Mouse (Mus musculus) liver, embryonic 14.5 days (tissue): ENCODE measurements around the gene Gtse1. TPM values are rescaled to one million over a fixed set of nuclear protein-coding genes. Genes with fewer than 3 reads are reported as not detected.
A peak's percentile ranks its signal among the peaks of the same experiment; 100 is the strongest.
"Not testable (repeated sequence)": the region's sequence is repeated elsewhere in the genome, so short reads cannot be mapped to it uniquely, and the experiment has no call there.

Experiments
- ATAC-seq: fragments of 200-750 bp; cut with Nextera tagmentation; 2 replicates; pipeline ENCODE4 v1.8.0; 2017; ENCODE audit warnings: moderate number of reproducible peaks, mild to moderate bottlenecking, moderate library complexity; ENCODE audit not compliant: insufficient read depth
- DNase-seq, 3 experiments: peaks; one replicate each; pipeline ENCODE4 v3.0.0-alpha.2; 2012 to 2013; ENCODE audit warnings: low read depth in 3 of 3, low spot score in 3 of 3
- H3K27ac ChIP-seq: fragments of 300-500 bp; sonication (generic); 2 replicates; pipeline ENCODE4 v1.5.1; 2014; ENCODE audit warnings: moderate library complexity, mild to moderate bottlenecking, control low read depth, inconsistent platforms
- H3K27me3 ChIP-seq: fragments of 300-500 bp; sonication (generic); 2 replicates; pipeline ENCODE4 v1.6.1; 2014; ENCODE audit warnings: mild to moderate bottlenecking, low read length, moderate library complexity; ENCODE audit not compliant: control insufficient read depth, insufficient read depth
- H3K36me3 ChIP-seq: fragments of 300-500 bp; sonication (generic); replicated peaks from 2 replicates; pipeline ENCODE4 v1.6.1; 2014; ENCODE audit warnings: low read depth; ENCODE audit not compliant: control insufficient read depth, insufficient read depth
- H3K4me1 ChIP-seq, 2 experiments: fragments of 200-500 bp in 1 of 2; fragments of 300-500 bp in 1 of 2; sonication (generic) in 1 of 2; replicated peaks; 2 replicates each; pipeline ENCODE4 v1.6.1; 2012 to 2014; ENCODE audit warnings: antibody characterized with exemption in 1 of 2, inconsistent platforms in 1 of 2, low read length in 1 of 2; ENCODE audit not compliant: control insufficient read depth in 2 of 2, insufficient read depth in 2 of 2
- H3K4me2 ChIP-seq: fragments of 300-500 bp; sonication (generic); 2 replicates; pipeline ENCODE4 v1.6.1; 2014; ENCODE audit warnings: low read depth, mild to moderate bottlenecking, control low read depth, moderate library complexity
- H3K4me3 ChIP-seq, 2 experiments: fragments of 200-500 bp in 1 of 2; fragments of 300-500 bp in 1 of 2; sonication (generic) in 1 of 2; 2 replicates each; pipeline ENCODE4 v1.5.1; 2012 to 2014; ENCODE audit warnings: low read depth in 2 of 2, low read length in 2 of 2, mild to moderate bottlenecking in 2 of 2, control low read depth in 1 of 2, inconsistent platforms in 1 of 2, moderate library complexity in 1 of 2; ENCODE audit not compliant: insufficient read depth in 1 of 2
- H3K9ac ChIP-seq: fragments of 300-500 bp; sonication (generic); replicated peaks from 2 replicates; pipeline ENCODE4 v1.6.1; 2014; ENCODE audit warnings: mild to moderate bottlenecking, control low read depth, moderate library complexity
- H3K9me3 ChIP-seq: fragments of 300-500 bp; sonication (generic); 2 replicates; pipeline ENCODE4 v1.6.1; 2016; ENCODE audit warnings: low read length, mixed read lengths; ENCODE audit not compliant: control insufficient read depth
- CTCF ChIP-seq: IDR thresholded peaks from 2 replicates; pipeline ENCODE4 v1.5.1; 2016; ENCODE audit warnings: antibody characterized with exemption, low read depth, control low read depth
- EP300 ChIP-seq: IDR thresholded peaks from 2 replicates; pipeline ENCODE4 v1.6.1; 2016; ENCODE audit warnings: antibody characterized with exemption, low read depth
- WGBS: fragments of 180-500 bp; shearing (Covaris S2); extraction: QIAGEN DNeasy Blood & Tissue Kit; methylation state at CpG from one replicate; pipeline ENCODE4 v1.1.7; 2014; ENCODE audit not compliant: insufficient replicate concordance; 5-methylcytosine and 5-hydroxymethylcytosine counted together
- polyA plus RNA-seq, 2 experiments: library from polyadenylated mRNA; depleted of rRNA in 1 of 2; stranded (reverse) in 1 of 2; unstranded in 1 of 2; fragments of >200 nt; fragmentation: Nextera tagmentation in 1 of 2; extraction: Ambion mirVana in 1 of 2; gene quantifications; 2 replicates each; pipeline versions ENCODE4 v1.2.1 to v1.2.3; 2012 to 2014

Gtse1 gene
- polyA plus RNA-seq, 2 experiments = 20.6 to 21.1 TPM

DNA sequence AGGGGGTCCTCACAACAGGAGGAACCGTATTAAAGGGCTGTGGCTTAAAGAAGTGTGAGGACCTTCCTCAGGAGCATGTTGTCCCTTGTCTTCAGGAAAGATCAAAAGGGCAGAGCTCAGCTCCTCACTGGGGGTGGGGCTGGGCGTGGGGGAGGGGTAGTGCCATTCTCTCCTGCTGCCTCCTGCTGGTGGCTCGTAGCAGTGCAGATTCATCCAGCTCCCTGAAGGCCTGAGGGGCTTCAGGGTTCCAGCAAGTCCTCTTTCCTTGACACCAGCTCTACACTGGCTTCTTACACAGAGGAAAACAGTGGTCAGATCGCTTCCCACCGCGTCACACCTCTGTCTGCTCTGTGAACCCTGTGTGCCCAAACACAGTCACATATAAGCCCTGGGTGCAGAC lies 18.6 kb upstream of the Gtse1 start:
- WGBS = 43% methylated on average over 6 of the region's 6 CpGs
- ATAC-seq (peak; percentile 14; the same call in 1 of the 2 replicates), DNase-seq (no peak)
- Histone ChIP-seq H3K9ac (no peak overlapping the region), H3K36me3 (no peaks in the 10 kb centered on the region), H3K4me1 (peaks cover 0 to 4% of the 10 kb centered on the region in 2 experiments; a peak in 1 of 4 replicates), H3K4me3 (no peak overlapping the region), H3K4me2 (no peak overlapping the region), H3K27ac (no peak overlapping the region), H3K27me3 (no peaks in the 10 kb centered on the region), H3K9me3 (no peaks in the 10 kb centered on the region)
- TF ChIP-seq EP300 = no peak
- TF ChIP-seq CTCF = peak; percentile 76

DNA sequence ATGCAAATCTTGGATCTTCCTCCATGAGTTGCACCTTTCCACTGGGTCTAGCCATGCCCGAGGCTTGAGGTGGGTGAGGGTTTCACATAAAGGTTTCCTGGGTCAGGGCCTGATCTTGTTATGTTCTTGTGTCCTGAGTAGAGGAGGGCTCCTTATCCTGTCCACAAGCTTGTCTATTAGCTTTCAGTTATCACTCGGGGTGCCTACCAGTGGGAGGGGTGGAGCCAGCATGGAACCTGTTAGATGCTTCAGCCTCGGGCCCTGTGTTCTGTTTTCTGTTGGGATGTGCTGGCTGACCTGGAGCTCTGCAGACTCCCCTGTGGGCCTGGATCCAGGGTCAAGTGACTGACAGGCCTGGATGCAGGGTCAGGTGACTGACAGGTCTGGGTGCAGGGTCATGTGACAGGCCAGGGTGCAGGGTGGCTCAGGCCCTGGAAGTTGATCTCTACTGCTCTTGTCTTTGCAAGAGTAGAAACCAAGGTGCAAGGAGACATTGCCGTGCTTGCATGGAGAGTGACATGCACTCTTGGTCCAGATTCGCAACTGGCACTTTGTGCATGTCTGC lies 17.7 kb upstream of the Gtse1 start:
- Histone ChIP-seq H3K4me3 (no peak overlapping the region), H3K9me3 (no peaks in the 10 kb centered on the region), H3K27me3 (no peaks in the 10 kb centered on the region), H3K4me2 (no peak overlapping the region), H3K27ac (no peak overlapping the region), H3K9ac (no peak overlapping the region), H3K36me3 (no peaks in the 10 kb centered on the region), H3K4me1 (peaks cover 0 to 4% of the 10 kb centered on the region in 2 experiments; a peak in 1 of 4 replicates)
- DNase-seq (no peak), ATAC-seq (peak; percentile 64; the same call in 1 of the 2 replicates)
- TF ChIP-seq EP300 = no peak
- no peak for TF ChIP-seq CTCF
- WGBS = 49% methylated on average over 5 of the region's 5 CpGs

DNA sequence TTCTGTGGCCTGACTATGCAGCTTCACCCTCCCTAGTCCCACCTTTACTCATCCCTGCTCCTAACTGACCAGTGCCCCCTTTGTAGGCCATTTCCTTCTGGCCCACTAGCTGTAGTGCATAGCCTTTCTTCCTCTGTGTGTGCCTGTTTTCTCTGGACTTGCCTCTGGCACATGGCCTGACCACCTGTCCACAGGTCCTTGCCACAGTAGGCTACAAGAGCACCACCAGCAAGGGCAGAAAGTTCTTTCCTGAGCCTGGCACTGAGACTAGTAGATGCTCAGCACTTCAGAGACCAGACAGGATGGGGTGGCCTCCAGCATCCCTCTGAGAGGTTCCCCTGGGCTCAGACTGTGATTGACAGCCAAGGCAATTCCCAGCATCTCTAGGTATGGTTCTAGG lies 14.5 kb upstream of the Gtse1 start:
- ATAC-seq (no peak), DNase-seq (no peak)
- H3K4me1 ChIP-seq = peaks cover 0 to 4% of the 10 kb centered on the region in 2 experiments; a peak in 1 of 4 replicates
- H3K4me3 ChIP-seq = no peak overlapping the region
- H3K9ac ChIP-seq = no peak overlapping the region
- no peaks in the 10 kb centered on the region for H3K36me3 ChIP-seq
- no peak overlapping the region for H3K4me2 ChIP-seq
- TF ChIP-seq EP300 = no peak
- TF ChIP-seq CTCF = no peak
- no peaks in the 10 kb centered on the region for H3K9me3 ChIP-seq
- no peaks in the 10 kb centered on the region for H3K27me3 ChIP-seq
- no peak overlapping the region for H3K27ac ChIP-seq

DNA sequence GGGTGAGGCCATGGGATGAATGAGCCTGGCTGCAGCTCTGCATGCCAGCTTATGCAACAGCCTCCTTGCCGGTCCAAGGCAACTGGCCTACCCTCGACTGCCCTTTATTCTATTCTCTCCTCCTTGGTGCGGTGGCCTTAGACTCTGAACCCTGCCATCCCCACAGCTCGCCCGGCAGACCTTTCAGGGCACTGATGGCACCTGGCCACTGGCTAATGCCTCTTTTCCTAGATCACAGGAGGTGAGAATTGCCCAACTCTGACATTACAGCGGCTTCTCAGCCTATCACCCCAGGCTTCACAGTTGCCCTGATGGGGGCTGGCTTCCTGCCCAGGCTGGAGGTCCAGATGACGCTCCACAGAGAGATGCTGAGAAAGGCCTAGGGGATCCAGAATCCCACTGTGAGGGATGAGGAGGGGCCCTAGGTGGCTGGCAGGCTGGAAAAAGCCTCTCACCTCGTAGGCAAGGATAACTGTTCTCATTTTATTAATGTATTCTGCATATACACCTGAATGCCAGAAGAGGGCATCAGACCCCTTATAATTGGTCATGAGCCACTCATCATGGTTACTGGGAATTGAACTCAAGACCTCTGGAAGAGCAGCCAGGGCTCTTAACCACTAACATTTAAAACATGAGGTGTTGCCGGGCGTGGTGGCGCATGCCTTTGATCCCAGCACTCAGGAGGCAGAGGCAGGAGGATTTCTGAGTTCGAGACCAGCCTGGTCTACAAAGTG lies 7.7 kb upstream of the Gtse1 start:
- H3K36me3 ChIP-seq = no peaks in the 10 kb centered on the region
- ATAC-seq (no peak), DNase-seq (no peak)
- no peaks in the 10 kb centered on the region for H3K4me1 ChIP-seq
- no peak overlapping the region for H3K4me2 ChIP-seq
- no peak overlapping the region for H3K4me3 ChIP-seq
- no peak overlapping the region for H3K27ac ChIP-seq
- no peaks in the 10 kb centered on the region for H3K27me3 ChIP-seq
- WGBS = 68% methylated on average over 12 of the region's 12 CpGs
- TF ChIP-seq CTCF = peak; percentile 39; the same call in 1 of the 2 replicates
- no peak for TF ChIP-seq EP300
- H3K9me3 ChIP-seq = no peaks in the 10 kb centered on the region
- H3K9ac ChIP-seq = no peak overlapping the region

DNA sequence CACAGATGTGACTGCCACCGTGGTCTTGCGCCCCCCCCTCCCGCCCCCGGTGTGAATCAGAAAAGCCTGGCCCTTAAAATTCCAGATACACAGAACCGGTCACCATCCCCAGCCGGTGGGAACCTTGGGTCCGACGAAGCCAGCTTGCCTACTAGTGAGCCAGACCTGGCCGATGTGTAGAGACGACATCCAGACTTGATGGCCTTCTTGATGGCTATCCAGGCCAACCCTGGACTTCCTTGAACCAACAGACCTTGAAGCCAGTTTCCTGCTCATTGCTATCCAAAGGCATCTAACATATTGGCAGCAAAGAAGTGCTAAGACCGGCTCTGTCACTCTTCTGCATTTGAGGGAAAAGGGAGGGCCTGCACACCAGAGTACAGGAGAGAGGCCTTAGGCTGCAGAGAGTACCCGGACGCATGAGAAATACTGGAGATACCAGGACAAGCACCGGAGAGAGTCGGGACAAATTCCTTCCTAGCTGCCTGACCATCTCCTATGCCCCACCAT lies 510 bp upstream of the Gtse1 start:
- Histone ChIP-seq H3K4me2 (peak overlapping the region; percentile 71), H3K36me3 (peaks cover 27% of the 10 kb centered on the region), H3K9ac (peak overlapping the region; percentile 59), H3K27me3 (no peaks in the 10 kb centered on the region), H3K9me3 (no peaks in the 10 kb centered on the region), H3K27ac (no peak overlapping the region), H3K4me1 (peaks cover 0 to 10% of the 10 kb centered on the region in 2 experiments; a peak in 3 of 4 replicates), H3K4me3 (peak overlapping the region; percentile 81 to 84)
- 13% methylated on average over 15 of the region's 15 CpGs for WGBS
- ATAC-seq (peak; percentile 4; the same call in 1 of the 2 replicates), DNase-seq (no peak)
- TF ChIP-seq EP300 (0 out of 2 replicates have a peak, but pooled peaks have one; percentile 14), CTCF (no peak)

DNA sequence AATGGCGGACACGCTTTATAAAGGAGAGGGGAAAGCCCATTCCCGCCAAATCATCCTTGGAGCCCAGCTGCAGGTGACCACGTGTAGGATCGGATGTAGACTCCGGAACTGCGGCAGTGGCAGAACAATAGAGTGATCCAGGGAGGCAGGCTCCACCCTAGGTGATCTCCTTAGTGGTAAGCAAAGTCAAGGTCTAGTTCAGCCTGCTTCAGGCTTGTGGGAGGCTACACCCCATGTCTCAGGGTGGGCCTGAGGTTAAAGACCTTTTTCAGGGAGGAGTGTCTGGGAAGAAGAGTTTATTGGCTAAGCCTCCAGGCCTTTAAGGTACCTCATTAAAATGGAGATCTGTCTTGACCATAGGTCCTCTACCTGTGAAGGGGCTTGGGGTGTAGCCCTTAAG lies 6.4 kb downstream of the Gtse1 start:
- H3K9me3 ChIP-seq, H3K27me3 ChIP-seq, H3K4me1 ChIP-seq, H3K27ac ChIP-seq, ATAC-seq, H3K4me3 ChIP-seq, DNase-seq, H3K4me2 ChIP-seq, H3K9ac ChIP-seq: not testable (repeated sequence)
- WGBS = 92% methylated on average over 7 of the region's 7 CpGs
- peaks cover 94% of the 10 kb centered on the region for H3K36me3 ChIP-seq
